Mouse (Mus musculus): ENCODE results near the gene Gm42906.

- TF ChIP-seq ZMIZ1 (IDR thresholded peaks at IDR 0.05; ENCODE audit: low read depth, low read length) = no peak
- no peak for TF ChIP-seq CTCF (conservative IDR thresholded peaks at IDR 0.05 in 1 of 2, IDR thresholded peaks at IDR 0.05 in 1 of 2; ENCODE audit: low read depth in 2 of 2, low read length in 2 of 2)
- TF ChIP-seq E2F4 (IDR thresholded peaks at IDR 0.05; ENCODE audit: insufficient replicate concordance, low read depth, low read length) = no peak
- TF ChIP-seq POLR2A (IDR thresholded peaks at IDR 0.05; ENCODE audit: low read depth, low read length) = no peak
- TF ChIP-seq SMC3 (IDR thresholded peaks at IDR 0.05; ENCODE audit: low read depth, low read length) = no peak
- TF ChIP-seq JUN (IDR thresholded peaks at IDR 0.05; ENCODE audit: insufficient read depth, low read depth, low read length) = no peak
- no peak for TF ChIP-seq ZNF384 (IDR thresholded peaks at IDR 0.05; ENCODE audit: low read depth, low read length)
- no peak for TF ChIP-seq USF1 (IDR thresholded peaks at IDR 0.05; ENCODE audit: low read depth, low read length)
These were observed 9.4 kb downstream of the Gm42906 start for GRCm38 (mm10) chr5:151418551-151418950.
